Mouse (Mus musculus) stomach, embryonic 15.5 days (tissue): ENCODE data around the gene Enpep. TPM values are rescaled to one million over a fixed set of nuclear protein-coding genes. Genes with fewer than 3 reads are reported as not detected.
A peak's percentile ranks its signal among the peaks of the same experiment; 100 is the strongest.

Source experiments
- ATAC-seq: fragments of 200-750 bp; cut with Nextera tagmentation; 2 replicates; pipeline ENCODE4 v1.8.0; 2017; ENCODE audit warnings: low read depth, moderate number of reproducible peaks, moderate TSS enrichment; ENCODE audit not compliant: insufficient read depth, low FRiP score
- H3K27ac ChIP-seq: fragments of 300-500 bp; sonication (generic); 2 replicates; pipeline ENCODE4 v1.5.1; 2015; ENCODE audit warnings: mild to moderate bottlenecking, inconsistent platforms
- H3K27me3 ChIP-seq: fragments of 300-500 bp; sonication (generic); replicated peaks from 2 replicates; pipeline ENCODE4 v1.6.1; 2015; ENCODE audit warnings: inconsistent platforms
- H3K36me3 ChIP-seq: fragments of 300-500 bp; sonication (generic); 2 replicates; pipeline ENCODE4 v1.6.1; 2015; ENCODE audit warnings: inconsistent platforms
- H3K4me1 ChIP-seq: fragments of 300-500 bp; sonication (generic); 2 replicates; pipeline ENCODE4 v1.6.1; 2015; ENCODE audit warnings: inconsistent platforms
- H3K4me2 ChIP-seq: fragments of 300-500 bp; sonication (generic); 2 replicates; pipeline ENCODE4 v1.6.1; 2015; ENCODE audit warnings: mild to moderate bottlenecking, inconsistent platforms
- H3K4me3 ChIP-seq: fragments of 300-500 bp; sonication (generic); replicated peaks from 2 replicates; pipeline ENCODE4 v1.5.1; 2015; ENCODE audit warnings: inconsistent platforms
- H3K9ac ChIP-seq: fragments of 300-500 bp; sonication (generic); 2 replicates; pipeline ENCODE4 v1.6.1; 2015; ENCODE audit warnings: inconsistent platforms
- H3K9me3 ChIP-seq: fragments of 300-500 bp; sonication (generic); 2 replicates; pipeline ENCODE4 v1.6.1; 2016; ENCODE audit warnings: inconsistent platforms
- WGBS: fragments of 180-500 bp; shearing (Covaris S2); methylation state at CpG from one replicate; pipeline ENCODE4 v1.1.7; 2015; 5-methylcytosine and 5-hydroxymethylcytosine counted together
- polyA plus RNA-seq: library from polyadenylated mRNA; unstranded; fragments of >200 nt; fragmentation: Nextera tagmentation; extraction: Ambion mirVana; gene quantifications from 2 replicates; pipeline ENCODE4 v1.2.1, GENCODE M21; 2015

Enpep gene
- polyA plus RNA-seq, 1 experiment from 2014 or later: 19.7 TPM

DNA sequence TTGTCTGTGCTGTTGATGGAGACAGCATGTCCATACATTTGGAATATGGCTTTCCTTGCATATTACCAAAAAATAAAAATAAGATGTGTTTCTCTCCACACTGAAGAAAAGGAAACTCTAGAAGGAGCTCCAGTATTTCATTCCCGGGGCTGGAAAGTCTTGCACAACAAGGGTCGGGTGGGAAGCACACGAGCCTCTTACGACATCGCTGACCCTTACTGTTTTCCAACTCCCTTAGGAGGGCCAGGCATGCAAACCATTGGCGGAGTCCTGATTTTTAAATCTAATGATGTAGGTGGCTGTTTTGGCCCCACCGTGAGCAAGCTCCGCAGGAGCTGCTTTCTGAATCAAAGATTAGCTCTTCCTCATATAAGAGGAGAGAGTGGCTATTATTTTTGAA lies 20.6 kb downstream of the Enpep start:
- WGBS: 84% methylated on average over 8 of the region's 8 CpGs
- Histone ChIP-seq H3K4me1 (no peaks in the 10 kb centered on the region), H3K9ac (no peak overlapping the region), H3K27me3 (no peaks in the 10 kb centered on the region), H3K4me3 (no peak overlapping the region), H3K27ac (no peak overlapping the region), H3K36me3 (no peaks in the 10 kb centered on the region), H3K9me3 (no peaks in the 10 kb centered on the region), H3K4me2 (no peak overlapping the region)
- no peak for ATAC-seq

- H3K9me3 ChIP-seq: no peaks in the 10 kb centered on the region
- no peak overlapping the region for H3K9ac ChIP-seq
- no peaks in the 10 kb centered on the region for H3K27me3 ChIP-seq
- H3K36me3 ChIP-seq: no peaks in the 10 kb centered on the region
- H3K27ac ChIP-seq: no peak overlapping the region
- WGBS: 59% methylated on average over 5 of the region's 5 CpGs
- H3K4me2 ChIP-seq: no peak overlapping the region
- no peak for ATAC-seq
- no peaks in the 10 kb centered on the region for H3K4me1 ChIP-seq
- H3K4me3 ChIP-seq: no peak overlapping the region
Observed at GRCm38 (mm10) chr3:129309926-129310325, 22.6 kb downstream of the Enpep start.

GRCm38 (mm10) chr3:129308876-129309275 lies 23.6 kb downstream of the Enpep start:
- WGBS: 71% methylated on average over 9 of the region's 9 CpGs
- Histone ChIP-seq H3K4me3 (no peak overlapping the region), H3K9ac (no peak overlapping the region), H3K9me3 (no peaks in the 10 kb centered on the region), H3K27me3 (no peaks in the 10 kb centered on the region), H3K27ac (no peak overlapping the region), H3K4me2 (no peak overlapping the region), H3K4me1 (no peaks in the 10 kb centered on the region), H3K36me3 (no peaks in the 10 kb centered on the region)
- ATAC-seq: no peak

DNA sequence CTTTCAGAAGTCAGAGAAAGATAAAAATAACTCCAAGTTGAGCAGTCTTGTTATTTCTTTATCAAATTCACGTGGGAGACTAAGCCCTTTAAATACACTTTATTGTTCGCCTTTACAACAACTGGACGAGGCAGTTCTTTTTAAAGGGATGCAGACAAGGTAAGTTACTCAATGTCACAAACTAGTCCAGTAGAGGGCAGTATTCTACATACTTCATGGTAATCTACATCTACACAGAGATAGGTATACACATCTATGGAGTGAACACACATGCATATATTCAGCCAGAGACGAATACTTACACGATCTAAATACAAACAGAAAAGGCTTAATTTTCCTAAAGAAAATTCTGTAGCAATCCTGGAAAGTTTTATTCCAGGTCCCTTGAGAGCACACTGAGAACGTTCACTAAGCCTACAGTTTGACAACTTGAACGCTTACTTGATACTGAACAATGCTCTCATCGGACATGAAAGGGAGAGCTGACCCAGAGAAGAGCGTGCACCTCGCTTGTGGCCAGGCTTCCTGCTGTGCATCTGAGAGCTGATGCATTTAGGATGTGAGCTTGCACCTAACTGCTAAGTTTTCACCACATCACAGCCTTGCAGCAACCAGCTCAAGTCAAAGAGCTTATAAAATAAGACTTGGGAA lies 24.3 kb downstream of the Enpep start:
- H3K9ac ChIP-seq: no peak overlapping the region
- 32% methylated on average over 10 of the region's 10 CpGs for WGBS
- H3K27ac ChIP-seq: no peak overlapping the region
- H3K4me1 ChIP-seq: no peaks in the 10 kb centered on the region
- ATAC-seq: peak; percentile 66; the same call in 1 of the 2 replicates
- H3K9me3 ChIP-seq: no peaks in the 10 kb centered on the region
- no peak overlapping the region for H3K4me2 ChIP-seq
- H3K27me3 ChIP-seq: no peaks in the 10 kb centered on the region
- H3K4me3 ChIP-seq: no peak overlapping the region
- H3K36me3 ChIP-seq: no peaks in the 10 kb centered on the region

GRCm38 (mm10) chr3:129303941-129304340 lies 28.6 kb downstream of the Enpep start:
- Histone ChIP-seq H3K36me3 (no peaks in the 10 kb centered on the region), H3K27me3 (no peaks in the 10 kb centered on the region), H3K4me1 (no peaks in the 10 kb centered on the region), H3K4me2 (no peak overlapping the region), H3K27ac (no peak overlapping the region), H3K9me3 (no peaks in the 10 kb centered on the region), H3K9ac (no peak overlapping the region), H3K4me3 (no peak overlapping the region)
- 10% methylated on average over 3 of the region's 3 CpGs for WGBS
- no peak for ATAC-seq

DNA sequence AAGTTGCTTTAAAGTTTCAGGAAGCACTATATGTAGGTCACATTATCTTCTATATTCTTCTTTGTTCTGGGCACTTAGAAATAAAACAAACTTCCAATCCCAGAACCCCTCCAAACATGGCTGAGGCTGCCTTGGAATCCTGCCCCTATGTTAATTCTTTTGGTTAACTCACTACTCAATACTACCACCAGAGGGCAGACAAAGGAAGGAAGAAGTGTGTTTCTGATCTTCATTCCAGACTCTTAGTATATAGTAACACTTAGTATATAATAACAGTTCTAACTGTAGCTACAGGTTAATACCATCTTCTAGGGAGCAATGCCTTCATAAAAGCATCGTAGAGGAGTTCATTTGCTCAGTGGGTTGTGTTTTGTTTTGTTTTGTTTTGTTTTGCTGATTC lies 32.6 kb downstream of the Enpep start:
- H3K36me3 ChIP-seq: no peaks in the 10 kb centered on the region
- no peaks in the 10 kb centered on the region for H3K27me3 ChIP-seq
- H3K27ac ChIP-seq: no peak overlapping the region
- ATAC-seq: no peak
- no peak overlapping the region for H3K4me3 ChIP-seq
- no peak overlapping the region for H3K9ac ChIP-seq
- 64% methylated on average over 1 of the region's 1 CpGs for WGBS
- no peaks in the 10 kb centered on the region for H3K9me3 ChIP-seq
- H3K4me2 ChIP-seq: no peak overlapping the region
- H3K4me1 ChIP-seq: no peaks in the 10 kb centered on the region

GRCm38 (mm10) chr3:129298606-129299005 lies 33.9 kb downstream of the Enpep start:
- H3K4me2 ChIP-seq: no peak overlapping the region
- H3K9ac ChIP-seq: no peak overlapping the region
- 75% methylated on average over 8 of the region's 8 CpGs for WGBS
- no peaks in the 10 kb centered on the region for H3K36me3 ChIP-seq
- no peaks in the 10 kb centered on the region for H3K4me1 ChIP-seq
- ATAC-seq: no peak
- H3K27ac ChIP-seq: no peak overlapping the region
- no peak overlapping the region for H3K4me3 ChIP-seq
- H3K27me3 ChIP-seq: no peaks in the 10 kb centered on the region
- H3K9me3 ChIP-seq: no peaks in the 10 kb centered on the region

DNA sequence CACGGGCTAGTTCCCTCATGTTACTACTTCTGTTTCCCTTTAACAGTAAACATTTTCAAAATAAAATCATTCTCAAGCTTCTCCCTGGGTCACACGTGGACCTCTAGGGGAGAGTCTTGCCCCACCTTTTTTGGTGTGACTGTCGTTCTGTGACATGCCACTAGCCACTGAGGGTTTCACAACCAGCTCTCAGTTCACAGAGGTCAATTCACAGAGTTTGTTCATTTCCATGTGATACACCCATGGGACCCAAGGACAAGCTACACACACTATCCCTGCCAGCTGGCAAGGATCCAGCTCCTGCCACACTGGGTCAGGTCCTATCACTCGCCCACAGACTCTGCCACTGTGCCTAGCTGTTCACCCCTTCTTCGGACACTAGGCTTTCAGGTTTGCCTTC lies 35.5 kb downstream of the Enpep start:
- Histone ChIP-seq H3K4me2 (no peak overlapping the region), H3K36me3 (no peaks in the 10 kb centered on the region), H3K9ac (no peak overlapping the region), H3K4me3 (no peak overlapping the region), H3K9me3 (no peaks in the 10 kb centered on the region), H3K27ac (no peak overlapping the region), H3K4me1 (no peaks in the 10 kb centered on the region), H3K27me3 (no peaks in the 10 kb centered on the region)
- peak; percentile 63; the same call in 1 of the 2 replicates for ATAC-seq
- WGBS: 66% methylated on average over 5 of the region's 5 CpGs

DNA sequence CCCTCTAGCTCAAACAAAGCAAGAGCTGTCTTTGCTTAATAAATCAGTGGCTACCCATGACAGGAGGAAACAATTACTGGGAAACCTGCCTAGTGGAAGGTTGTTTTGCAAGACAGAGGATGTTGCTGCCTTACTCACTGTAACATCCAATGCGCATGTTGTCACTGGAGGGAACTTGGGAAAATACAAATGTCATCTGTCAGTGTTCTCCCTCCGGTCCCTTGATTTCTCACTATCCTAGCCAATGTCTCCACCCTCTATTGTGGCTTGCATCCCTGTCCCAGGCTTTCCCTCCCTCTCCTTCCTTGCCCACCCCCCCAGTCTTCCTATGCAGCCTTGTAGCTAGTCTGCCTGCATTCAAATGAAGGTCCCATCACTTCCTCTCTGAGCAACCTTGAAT lies 36.6 kb downstream of the Enpep start:
- Histone ChIP-seq H3K4me1 (no peaks in the 10 kb centered on the region), H3K9me3 (no peaks in the 10 kb centered on the region), H3K4me3 (no peak overlapping the region), H3K27ac (no peak overlapping the region), H3K27me3 (no peaks in the 10 kb centered on the region), H3K4me2 (no peak overlapping the region), H3K9ac (no peak overlapping the region), H3K36me3 (no peaks in the 10 kb centered on the region)
- WGBS: 67% methylated on average over 2 of the region's 2 CpGs
- no peak for ATAC-seq

DNA sequence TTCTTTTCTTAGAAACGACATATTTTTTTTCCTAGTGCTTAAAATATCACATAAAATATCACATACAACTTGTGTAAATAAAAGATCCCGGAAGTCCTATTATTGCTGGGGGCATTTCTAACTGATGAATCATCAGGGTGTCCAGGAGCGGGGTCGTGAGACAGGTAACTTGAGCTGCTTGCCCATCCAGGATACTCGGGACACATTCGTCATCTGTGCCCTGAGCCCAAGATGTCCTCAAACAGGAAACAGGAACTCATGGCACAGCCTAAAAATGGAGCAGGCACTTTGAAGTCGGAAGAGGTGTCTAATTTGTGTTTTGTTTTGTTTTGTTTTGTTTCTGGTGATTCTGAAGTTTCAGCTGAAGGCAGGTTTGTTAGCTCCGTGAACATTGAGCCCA lies 43.0 kb downstream of the Enpep start:
- 46% methylated on average over 8 of the region's 8 CpGs for WGBS
- H3K27me3 ChIP-seq: no peaks in the 10 kb centered on the region
- H3K4me1 ChIP-seq: peaks cover 4% of the 10 kb centered on the region; the same call in 1 of the 2 replicates

DNA sequence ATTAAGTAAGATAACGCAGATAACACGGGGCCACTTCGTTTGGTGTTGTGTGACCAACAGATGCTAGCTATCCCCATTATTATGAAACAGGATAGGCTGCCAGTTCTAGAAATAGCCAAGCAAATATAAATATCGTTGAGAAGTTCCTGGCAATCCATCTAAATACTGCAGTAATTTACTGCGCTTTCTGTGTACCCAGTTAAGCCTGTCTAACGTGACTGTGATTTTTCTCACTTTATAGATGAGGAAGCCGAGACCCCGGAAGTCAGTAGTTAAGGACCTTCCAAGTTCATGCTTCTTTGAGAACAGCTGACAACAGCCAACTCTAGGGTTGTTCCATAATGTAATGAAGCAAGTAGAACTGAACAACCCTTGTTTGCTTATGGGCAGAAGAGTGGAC lies 45.4 kb downstream of the Enpep start:
- Histone ChIP-seq H3K9me3 (no peaks in the 10 kb centered on the region), H3K27me3 (no peaks in the 10 kb centered on the region), H3K4me3 (no peak overlapping the region), H3K9ac (no peak overlapping the region), H3K36me3 (no peaks in the 10 kb centered on the region), H3K4me2 (peak overlapping the region; percentile 23; the same call in 1 of the 2 replicates), H3K4me1 (peaks cover 4% of the 10 kb centered on the region; the same call in 1 of the 2 replicates), H3K27ac (no peak overlapping the region)
- 46% methylated on average over 8 of the region's 8 CpGs for WGBS
- no peak for ATAC-seq

More for the DNA sequence above, 43.0 kb downstream of the Enpep start:
- Histone ChIP-seq H3K27ac (no peak overlapping the region), H3K36me3 (no peaks in the 10 kb centered on the region), H3K9me3 (no peaks in the 10 kb centered on the region), H3K4me3 (no peak overlapping the region), H3K9ac (no peak overlapping the region), H3K4me2 (no peak overlapping the region)
- ATAC-seq: no peak

DNA sequence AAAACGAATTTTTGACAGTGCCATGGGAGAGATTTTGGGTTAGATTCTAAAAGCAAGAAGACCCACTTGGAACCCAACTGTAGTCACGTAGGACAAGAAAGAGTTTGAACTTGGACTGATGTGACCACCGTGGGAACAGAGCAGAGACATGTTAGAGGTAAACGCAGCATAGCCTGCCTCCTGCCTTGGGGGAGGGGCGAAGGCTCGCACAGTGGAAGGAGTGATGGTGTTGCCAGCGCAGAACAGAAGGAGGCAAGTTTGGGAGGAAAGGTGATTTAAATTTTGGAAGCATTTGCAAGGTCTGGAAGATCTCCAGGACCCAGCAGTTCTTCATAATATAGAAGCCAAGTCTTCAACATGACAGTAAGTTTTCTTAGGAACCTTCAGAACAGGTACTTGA lies 46.1 kb downstream of the Enpep start:
- Histone ChIP-seq H3K9me3 (no peaks in the 10 kb centered on the region), H3K27ac (no peak overlapping the region), H3K27me3 (no peaks in the 10 kb centered on the region), H3K4me3 (no peak overlapping the region), H3K4me2 (no peak overlapping the region), H3K9ac (no peak overlapping the region), H3K4me1 (peaks cover 4% of the 10 kb centered on the region; the same call in 1 of the 2 replicates), H3K36me3 (no peaks in the 10 kb centered on the region)
- 53% methylated on average over 7 of the region's 7 CpGs for WGBS
- ATAC-seq: no peak

DNA sequence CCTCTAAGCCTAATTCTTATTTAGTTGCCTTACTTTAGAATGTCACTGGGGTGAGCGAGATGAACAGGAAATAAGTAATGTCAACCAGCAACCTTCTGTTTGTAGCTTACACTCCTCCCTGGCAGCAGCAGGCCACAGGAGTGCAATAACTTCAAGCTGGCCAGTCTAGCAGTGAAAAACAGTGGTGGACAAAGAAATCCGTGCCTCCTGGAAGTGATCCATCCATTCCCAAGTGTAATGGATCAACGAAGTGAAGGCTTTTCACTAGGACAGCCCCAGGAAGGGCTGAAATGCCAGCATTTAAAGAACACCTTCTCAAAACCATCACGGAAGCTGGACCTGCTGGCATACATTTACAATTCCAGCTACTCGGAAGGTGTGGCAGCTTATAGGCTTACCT lies 48.2 kb downstream of the Enpep start:
- Histone ChIP-seq H3K4me1 (peaks cover 4% of the 10 kb centered on the region; the same call in 1 of the 2 replicates), H3K9me3 (no peaks in the 10 kb centered on the region), H3K4me2 (no peak overlapping the region), H3K27me3 (no peaks in the 10 kb centered on the region), H3K4me3 (no peak overlapping the region), H3K9ac (no peak overlapping the region), H3K36me3 (no peaks in the 10 kb centered on the region), H3K27ac (no peak overlapping the region)
- no peak for ATAC-seq
- 81% methylated on average over 5 of the region's 5 CpGs for WGBS
